21 mouse cellular contexts compared by ENCODE assay signal in genomic region chr4:104712338-104713083, GRCm38 (mm10). TPM values are rescaled to one million over a fixed set of nuclear protein-coding genes. Genes with fewer than 3 reads are reported as not detected.
DNase-seq lines count a peak whose midpoint lies in the region; ATAC-seq and TF ChIP-seq lines count a peak whose summit lies in the region.
"Had no signal": no experiment of that assay in that cellular context is flagged by ENCODE, and none has a peak within 500 bp of the region (broad histone marks: within the 10 kb centered on the region; RNA-seq: fewer than 3 reads in every experiment).

No protein-coding gene starts in this region.

- no peaks in the 10 kb centered on the region for H3K9me3 ChIP-seq in forebrain, embryonic 14.5 days (replicated peaks; ENCODE audit: control insufficient read depth, low read length)
- H3K9me3 ChIP-seq in forebrain, postnatal 0 days (ENCODE audit: low read length) = no peaks in the 10 kb centered on the region
- H3K9me3 ChIP-seq: embryonic facial prominence, embryonic 13.5 days; forebrain, embryonic 13.5 days; heart, embryonic 10.5 days; hindbrain, embryonic 13.5 days; intestine, embryonic 15.5 days had no signal

- no peaks in the 10 kb centered on the region for H3K36me3 ChIP-seq in forebrain, embryonic 14.5 days (ENCODE audit: control insufficient read depth, insufficient read depth, low read length)
- no peaks in the 10 kb centered on the region for H3K36me3 ChIP-seq in forebrain, postnatal 0 days (ENCODE audit: insufficient read depth)
- H3K36me3 ChIP-seq: embryonic facial prominence, embryonic 13.5 days; heart, embryonic 10.5 days; hindbrain, embryonic 13.5 days; intestine, embryonic 15.5 days had no signal

- peaks cover 16% of the 10 kb centered on the region for H3K4me1 ChIP-seq in forebrain, embryonic 14.5 days (ENCODE audit: control insufficient read depth, insufficient read depth, low read length)
- peaks cover 5% of the 10 kb centered on the region; the same call in 1 of the 2 replicates for H3K4me1 ChIP-seq in forebrain, postnatal 0 days (ENCODE audit: insufficient read depth)
- H3K4me1 ChIP-seq: intestine, embryonic 15.5 days had no signal

- peak; percentile 61 for DNase-seq in forebrain, embryonic 14.5 days (ENCODE audit: low spot score)
- no peak for DNase-seq in forebrain, postnatal 0 days
- peak; percentile 30 for DNase-seq in retina, postnatal 1 day
- DNase-seq in retina, embryonic 14.5 days (ENCODE audit: low spot score) = no peak
- no peak for DNase-seq in adrenal gland, postnatal 4 days (ENCODE audit: low spot score in 2 of 2)
- DNase-seq in layer of hippocampus, postnatal 10 days (ENCODE audit: low spot score in 2 of 2) = no peak
- DNase-seq: adrenal gland, postnatal 10 days; cerebellum, adult 18-20 months; cerebellum, adult 9-11 months; gastrocnemius, postnatal 36 days; heart, adult 18-20 months; heart, postnatal 10 days; heart, postnatal 4 days had no signal

- H3K4me3 ChIP-seq in forebrain, embryonic 14.5 days (ENCODE audit: low read depth, low read length) = no peak overlapping the region
- H3K4me3 ChIP-seq in forebrain, postnatal 0 days (ENCODE audit: low read depth, low read length) = no peak overlapping the region
- H3K4me3 ChIP-seq: embryonic facial prominence, embryonic 13.5 days; forebrain, embryonic 13.5 days; heart, embryonic 10.5 days; hindbrain, embryonic 13.5 days; intestine, embryonic 15.5 days had no signal

- H3K27ac ChIP-seq in forebrain, embryonic 14.5 days (ENCODE audit: low read depth, low read length) = no peak overlapping the region
- H3K27ac ChIP-seq in forebrain, postnatal 0 days (ENCODE audit: low read depth, low read length) = no peak overlapping the region
- H3K27ac ChIP-seq: embryonic facial prominence, embryonic 13.5 days; forebrain, embryonic 13.5 days; heart, embryonic 10.5 days; hindbrain, embryonic 13.5 days; intestine, embryonic 15.5 days had no signal

- WGBS in forebrain, embryonic 14.5 days = 51% methylated on average over 15 of the region's 15 CpGs
- WGBS in forebrain, postnatal 0 days = 52% methylated on average over 15 of the region's 15 CpGs

- no peaks in the 10 kb centered on the region for H3K27me3 ChIP-seq in forebrain, embryonic 14.5 days (replicated peaks; ENCODE audit: control insufficient read depth, insufficient read depth, low read length)
- no peaks in the 10 kb centered on the region for H3K27me3 ChIP-seq in forebrain, postnatal 0 days (ENCODE audit: insufficient read depth, low read length)
- H3K27me3 ChIP-seq: forebrain, embryonic 13.5 days; intestine, embryonic 15.5 days had no signal

- 0 out of 2 replicates have a peak, but pooled peaks have one; percentile 27 for ATAC-seq in forebrain, embryonic 14.5 days
- no peak for ATAC-seq in forebrain, postnatal 0 days
- ATAC-seq in granulocyte monocyte progenitor cell, adult 5-6 weeks (replicated peaks; ENCODE audit: poor library complexity, severe bottlenecking) = peak; percentile 93
- ATAC-seq: forebrain, embryonic 13.5 days; intestine, embryonic 15.5 days had no signal

- H3K9ac ChIP-seq in forebrain, embryonic 14.5 days (ENCODE audit: low read length) = no peak overlapping the region
- no peak overlapping the region for H3K9ac ChIP-seq in forebrain, postnatal 0 days
- H3K9ac ChIP-seq: embryonic facial prominence, embryonic 13.5 days; forebrain, embryonic 13.5 days; hindbrain, embryonic 13.5 days; intestine, embryonic 15.5 days had no signal

- H3K4me2 ChIP-seq in forebrain, embryonic 14.5 days (ENCODE audit: low read length) = no peak overlapping the region
- H3K4me2 ChIP-seq in forebrain, postnatal 0 days (ENCODE audit: low read depth) = no peak overlapping the region
- H3K4me2 ChIP-seq: embryonic facial prominence, embryonic 13.5 days; forebrain, embryonic 13.5 days; hindbrain, embryonic 13.5 days; intestine, embryonic 15.5 days had no signal

- TF ChIP-seq CTCF in forebrain, postnatal 0 days (IDR thresholded peaks at IDR 0.05; ENCODE audit: low read depth) = no peak

RNA-seq across cellular contexts. Expression of gene C8b, which starts 53.6 kb away (rescaled TPM):
- polyA plus RNA-seq in forebrain, embryonic 14.5 days (2014; fragmentation: Nextera tagmentation; extraction: Ambion mirVana) = not detected in 2 replicates
- total RNA-seq in forebrain, postnatal 0 days (2014; rRNA removed) = 0.15 and 0.86 TPM in 2 replicates
- 0.16 and 0.18 TPM in 2 replicates for polyA plus RNA-seq in forebrain, postnatal 0 days (2015; fragmentation: Nextera tagmentation; extraction: Ambion mirVana)
- not detected in 2 replicates for total RNA-seq in granulocyte monocyte progenitor cell, adult 5-6 weeks (2014; fragmentation: Nextera tagmentation)
- 1.2 TPM in 1 of 2 replicates, not detected in the other for total RNA-seq in granulocyte monocyte progenitor cell, adult 5-6 weeks (2017)
- total RNA-seq in adrenal gland, postnatal 4 days (2021) = 10 to 100 TPM in 1 of 2 experiments, under 1 TPM in 1; 0.36 to 13.0 TPM
- total RNA-seq in layer of hippocampus, postnatal 10 days (2021) = under 1 TPM; 0.13 to 0.43 TPM
- total RNA-seq: gastrocnemius, adult 8-10 months; gastrocnemius, postnatal 36 days; heart, adult 18-20 months; heart, postnatal 10 days; heart, postnatal 4 days had no signal
- polyA plus RNA-seq: embryonic facial prominence, embryonic 13.5 days; forebrain, embryonic 13.5 days; heart, embryonic 14.5 days; hindbrain, embryonic 13.5 days had no signal

Comparison
In these comparisons a context has a peak if more than half of its experiments do, and no peak if none do; other contexts are left out.
1. DNase-seq: peak in forebrain, embryonic 14.5 days (single experiment) and retina, postnatal 1 day (single experiment); none in forebrain, postnatal 0 days (single experiment), retina, embryonic 14.5 days (single experiment), adrenal gland, postnatal 4 days (0 of 2) and layer of hippocampus, postnatal 10 days (0 of 2).